Mouse (Mus musculus): Measurements from ENCODE around the gene Ptpn1.
A peak's percentile ranks its signal among the peaks of the same experiment; 100 is the strongest.

Ptpn1 gene

DNA sequence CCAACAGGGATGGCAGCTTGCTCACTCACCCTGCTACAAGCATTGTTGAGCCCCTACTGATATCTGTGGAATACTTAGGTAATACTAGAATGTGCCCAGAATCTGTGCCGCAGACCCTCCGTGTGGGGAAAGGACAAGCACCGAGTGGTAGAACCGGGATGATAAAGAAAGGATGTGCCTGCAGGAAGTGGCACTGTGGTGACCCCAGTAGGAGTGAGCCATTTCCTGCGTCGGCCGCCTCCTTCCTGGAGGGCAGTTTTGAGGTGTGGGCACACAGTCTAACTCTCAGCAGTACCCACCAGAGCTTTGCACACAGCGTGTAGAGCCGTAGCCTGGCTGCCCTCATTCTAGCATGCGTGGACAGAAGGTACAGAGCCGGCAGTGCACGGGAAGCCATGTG, 43.9 kb downstream of the Ptpn1 start:
- no peak for DNase-seq

- DNase-seq: no peak
These were observed 46.4 kb downstream of the Ptpn1 start for GRCm38 (mm10) chr2:167978271-167978670.

- no peak for DNase-seq
These were observed 48.5 kb downstream of the Ptpn1 start for GRCm38 (mm10) chr2:167980391-167980790.

DNA sequence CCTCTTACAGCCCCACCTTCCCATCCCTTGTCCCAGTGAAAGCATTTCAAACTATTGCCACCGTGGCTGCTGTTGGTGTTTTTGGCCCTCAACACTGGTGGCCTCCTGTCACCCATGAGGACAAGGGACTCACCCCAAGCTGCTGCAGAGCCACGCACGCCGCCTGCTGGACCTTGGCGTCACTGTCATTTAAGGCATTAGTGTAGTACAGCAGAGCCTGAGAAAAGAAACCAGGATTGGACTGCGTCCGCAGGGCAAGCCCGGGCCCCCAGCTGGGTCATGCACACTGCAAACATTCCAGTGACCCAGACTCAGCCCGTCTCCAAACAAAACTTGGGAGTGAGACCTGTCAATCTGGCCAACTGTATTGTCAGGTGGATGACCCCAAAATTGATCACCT, 50.8 kb downstream of the Ptpn1 start:
- no peak for DNase-seq

DNA sequence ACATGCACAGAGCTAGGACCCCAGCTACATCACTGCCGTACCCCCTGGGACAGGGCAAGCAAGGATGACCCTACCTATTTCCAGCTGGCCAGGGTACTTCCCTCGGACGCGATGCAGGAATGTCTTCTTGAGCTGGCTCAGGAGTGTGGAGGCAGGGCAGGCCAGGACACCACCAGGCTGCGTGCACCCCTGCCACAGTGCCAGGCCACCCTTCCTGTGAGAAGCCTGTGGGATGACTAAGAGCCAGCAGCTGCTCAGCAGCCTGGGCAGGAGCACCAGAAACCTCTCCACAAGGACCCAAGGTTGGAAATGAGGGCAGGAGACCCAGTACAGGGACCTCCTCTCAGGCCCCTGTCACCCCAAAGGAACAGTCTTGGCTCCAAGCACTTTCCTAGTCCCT, 52.5 kb downstream of the Ptpn1 start:
- no peak for DNase-seq

GRCm38 (mm10) chr2:167984946-167985345, 53.1 kb downstream of the Ptpn1 start:
- no peak for DNase-seq

DNA sequence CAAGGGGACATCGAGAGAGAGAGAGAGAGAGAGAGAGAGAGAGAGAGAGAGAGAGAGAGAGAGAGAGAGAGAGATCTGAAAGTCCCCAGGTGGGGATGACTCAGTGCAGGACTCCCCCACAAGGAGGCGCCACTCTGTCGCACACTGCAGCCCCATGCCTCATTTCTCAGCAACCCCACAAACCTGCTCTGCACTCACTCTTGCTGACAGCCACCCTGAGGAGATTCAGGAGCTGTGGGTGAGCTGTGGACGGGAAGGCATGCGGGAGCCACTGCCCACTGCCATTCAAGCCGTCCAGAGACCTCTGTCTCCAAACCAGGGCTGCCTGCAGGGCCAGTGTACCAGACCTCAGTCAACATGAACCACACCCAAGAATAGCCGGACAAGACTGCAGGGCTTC, 54.9 kb downstream of the Ptpn1 start:
- DNase-seq: no peak

- DNase-seq: no peak
These were observed 55.8 kb downstream of the Ptpn1 start for GRCm38 (mm10) chr2:167987640-167988039.

DNA sequence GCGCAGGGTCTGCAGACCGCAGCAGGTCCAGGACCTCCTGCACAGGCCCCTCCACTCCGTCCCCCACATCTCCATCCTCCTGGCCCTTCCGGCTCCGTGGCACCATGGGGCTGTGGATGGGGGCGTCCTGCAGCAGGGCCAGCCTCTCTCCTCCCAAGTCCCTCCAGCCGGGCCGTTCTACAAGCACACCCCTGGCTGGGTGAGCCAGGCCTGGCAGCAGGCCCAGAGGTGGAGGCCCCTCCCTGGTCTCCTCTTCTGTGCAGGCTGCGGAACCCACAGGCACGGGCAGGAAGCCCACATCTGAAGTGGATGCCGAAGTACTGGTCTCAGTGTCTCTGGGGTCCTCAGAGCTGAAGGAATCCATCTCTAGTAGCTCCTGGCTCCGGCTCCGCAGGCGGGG, 57.5 kb downstream of the Ptpn1 start:
- DNase-seq: no peak

GRCm38 (mm10) chr2:167993260-167993659, 61.4 kb downstream of the Ptpn1 start:
- no peak for DNase-seq

DNA sequence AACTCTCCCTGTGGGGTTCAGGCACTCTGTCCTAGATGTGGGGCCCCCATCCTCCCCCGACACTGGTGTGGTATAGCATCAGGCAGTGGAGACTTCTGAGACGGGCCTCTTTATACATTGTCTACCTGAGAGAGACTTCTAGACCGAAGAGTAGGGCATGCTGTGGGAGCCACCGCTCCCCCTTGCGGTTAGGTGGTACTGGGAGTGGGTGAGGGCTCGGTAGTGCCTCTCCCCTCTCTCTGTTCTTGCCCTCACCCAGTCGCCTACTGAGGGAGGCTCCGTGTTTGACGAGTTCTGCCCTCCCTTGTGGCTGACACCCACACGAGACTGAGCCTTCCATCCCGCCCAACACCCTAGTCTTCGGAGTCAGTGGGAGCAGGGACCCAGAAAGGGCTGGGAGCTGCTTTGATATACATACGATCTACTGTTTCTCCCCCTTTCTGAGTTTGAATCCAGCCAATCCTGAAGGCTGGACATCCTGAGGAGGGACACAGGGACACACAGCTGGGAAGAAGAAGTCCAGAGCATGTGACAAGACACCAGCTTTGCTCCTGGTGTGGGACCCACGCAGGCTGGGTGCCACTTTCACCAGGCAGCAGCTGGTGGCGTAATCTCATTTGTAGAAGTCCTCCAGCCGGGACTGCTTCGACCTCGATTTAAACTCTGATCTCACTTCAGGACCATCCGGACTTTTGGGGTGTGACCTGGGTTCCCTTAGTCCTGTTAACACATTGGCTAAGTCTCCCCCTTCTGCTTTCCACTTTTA, 64.2 kb downstream of the Ptpn1 start:
- DNase-seq: no peak

DNA sequence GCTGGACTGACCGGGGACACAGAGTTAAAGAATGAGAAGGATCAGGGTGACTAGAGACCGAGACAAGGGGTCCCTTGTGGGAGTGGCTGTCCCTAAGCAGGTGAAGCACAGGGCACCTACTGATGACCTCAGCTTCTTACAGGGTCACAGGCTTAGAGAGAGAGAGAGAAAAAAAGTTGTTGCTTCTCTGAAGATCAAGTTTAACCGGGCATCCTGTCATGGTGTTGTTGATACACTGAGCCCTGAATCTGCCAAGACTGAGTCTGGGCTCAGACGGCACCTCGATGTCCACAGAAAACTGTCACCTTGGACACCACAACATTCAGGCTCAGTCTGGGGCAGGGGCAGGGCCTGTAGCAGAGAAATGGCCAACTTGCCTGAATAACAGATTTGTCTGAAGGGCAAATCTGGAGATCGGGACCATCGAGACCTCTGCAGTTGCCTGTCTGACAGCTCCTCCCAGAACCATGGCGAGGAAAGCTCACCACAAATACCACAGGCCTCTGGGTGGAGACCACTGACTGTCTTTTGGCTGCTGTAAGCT, 64.9 kb downstream of the Ptpn1 start:
- no peak for DNase-seq

- DNase-seq: no peak
These were observed 65.7 kb downstream of the Ptpn1 start for GRCm38 (mm10) chr2:167997562-167997961.

GRCm38 (mm10) chr2:167999145-167999743, 67.4 kb downstream of the Ptpn1 start:
- DNase-seq: no peak

GRCm38 (mm10) chr2:168002188-168002587, 70.3 kb downstream of the Ptpn1 start:
- no peak for DNase-seq

DNA sequence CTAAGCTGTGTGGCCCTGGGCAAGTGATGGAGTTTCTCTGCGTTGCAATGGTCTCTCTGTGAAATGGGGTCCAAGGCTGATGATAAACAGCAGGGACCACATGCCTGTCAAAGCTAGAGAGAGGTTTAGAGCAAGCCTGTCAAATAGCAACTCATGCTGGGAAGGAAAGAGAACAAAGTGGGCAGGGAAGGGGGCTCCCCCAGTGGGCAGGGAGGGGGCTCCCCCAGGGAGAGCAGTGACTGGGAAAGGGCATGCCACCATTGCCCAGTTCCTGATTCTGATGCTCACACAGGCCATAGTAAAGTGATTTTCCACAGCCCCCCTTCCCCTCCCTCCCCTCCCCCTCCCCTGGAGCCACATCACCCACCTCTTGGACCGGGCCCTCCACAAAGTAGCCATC, 71.0 kb downstream of the Ptpn1 start:
- no peak for DNase-seq

- DNase-seq: no peak
These were observed 71.6 kb downstream of the Ptpn1 start for GRCm38 (mm10) chr2:168003431-168003830.

DNA sequence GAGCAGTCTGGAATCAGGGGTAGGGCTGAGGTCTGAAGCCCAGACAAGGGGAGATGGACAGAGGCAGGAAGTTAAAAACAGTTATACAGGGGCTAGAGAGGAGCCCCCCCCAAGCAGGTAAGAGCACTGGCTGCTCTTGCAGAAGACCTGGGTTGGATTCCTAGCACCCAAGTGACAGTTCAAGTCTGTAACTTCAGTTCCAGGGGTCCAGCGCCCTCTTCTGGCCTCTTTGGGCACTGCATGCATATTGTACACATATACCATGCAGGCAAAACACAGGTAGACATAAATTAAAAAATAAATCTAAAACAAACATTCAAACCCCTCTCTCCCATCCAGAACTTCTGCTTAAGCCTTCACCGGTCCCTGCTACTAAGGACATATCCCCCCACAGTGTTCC, 72.5 kb downstream of the Ptpn1 start:
- no peak for DNase-seq

DNA sequence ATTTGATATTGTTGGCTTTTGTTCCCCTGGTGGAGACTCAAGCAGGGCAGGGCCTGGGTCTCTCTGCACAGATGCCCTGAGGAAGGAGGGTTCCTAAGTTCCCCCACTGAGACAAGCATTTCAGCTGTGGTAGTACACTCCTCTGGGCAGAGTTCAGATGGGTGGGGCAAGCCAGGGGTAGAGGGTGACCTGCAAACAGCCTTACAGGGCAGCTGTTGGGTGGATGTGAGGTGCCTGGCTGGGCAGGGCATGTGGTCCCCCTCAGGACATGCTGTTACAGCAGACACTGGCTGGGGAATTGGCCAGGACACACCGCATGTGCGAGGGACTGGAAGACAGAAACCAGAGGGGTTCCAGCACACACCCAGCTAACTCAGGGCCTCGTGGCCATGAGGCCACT, 73.1 kb downstream of the Ptpn1 start:
- DNase-seq: no peak

- DNase-seq: no peak
These were observed 73.8 kb downstream of the Ptpn1 start for GRCm38 (mm10) chr2:168005616-168006015.

GRCm38 (mm10) chr2:168006489-168006888, 74.6 kb downstream of the Ptpn1 start:
- DNase-seq: no peak

GRCm38 (mm10) chr2:168008132-168008531, 76.3 kb downstream of the Ptpn1 start:
- no peak for DNase-seq

GRCm38 (mm10) chr2:168009936-168010668, 78.2 kb downstream of the Ptpn1 start, which contains the start of gene Ripor3:
Ripor3 (minus strand) TSS chr2:168010618.
- DNase-seq: peak; percentile 45 to 56

DNA sequence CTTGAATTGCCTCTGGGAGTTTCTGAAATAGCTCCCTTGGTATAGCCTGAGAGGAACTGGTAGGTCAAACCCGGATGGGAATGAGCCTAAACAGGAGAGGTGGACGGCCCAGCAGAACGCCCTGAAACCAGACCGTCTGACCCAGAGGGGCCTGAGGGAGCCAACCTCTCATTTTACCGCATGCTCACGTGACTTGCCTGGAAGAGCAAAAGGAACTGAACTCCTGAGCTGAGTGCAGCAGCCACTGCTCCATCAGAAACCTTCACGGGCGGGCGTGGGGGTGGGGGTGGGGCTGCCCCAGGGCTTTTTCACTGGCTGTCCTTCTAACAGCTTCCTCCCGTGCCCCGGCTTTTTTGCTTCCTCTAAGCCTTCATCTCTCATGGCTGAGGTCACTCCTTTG, 79.0 kb downstream of the Ptpn1 start:
- DNase-seq: no peak
